Mouse (Mus musculus) embryonic facial prominence, embryonic 12.5 days (tissue): Measurements from ENCODE around the gene Atp1a3. TPM values are rescaled to one million over a fixed set of nuclear protein-coding genes. Genes with fewer than 3 reads are reported as not detected.

Experiments used
- microRNA-seq: library from miRNA; unstranded; fragments of <30 nt; microRNA quantifications from one replicate; pipeline ENCODE4, GENCODE M21; 2017
- polyA plus RNA-seq: library from polyadenylated mRNA; unstranded; fragments of >200 nt; fragmentation: Nextera tagmentation; extraction: Ambion mirVana; gene quantifications from 2 replicates; pipeline ENCODE4 v1.2.1, GENCODE M21; 2016

Gene Atp1a3
- polyA plus RNA-seq, 1 experiment from 2014 or later: 3.8 TPM

Small RNA genes within 50 kb of the gene (microRNA-seq; reads per million reads assigned to microRNA genes)
- gene Mir7046 (not detected), gene Mir7047 (not detected)

Other genes starting within 250 kb of the Atp1a3 start
- 0.37 and 0.96 TPM in 2 replicates for gene Cd177, start 245.6 kb downstream of the Atp1a3 start, polyA plus RNA-seq
- 0.38 TPM in 1 of 2 replicates, not detected in the other for gene Ceacam10, start 228.8 kb downstream of the Atp1a3 start, polyA plus RNA-seq
- gene Gm9844, start 143.7 kb downstream of the Atp1a3 start, polyA plus RNA-seq: 17.9 and 21.4 TPM in 2 replicates
- gene Lypd4, start 136.0 kb downstream of the Atp1a3 start, polyA plus RNA-seq: not detected in 2 replicates
- not detected in 2 replicates for gene Dmrtc2, start 135.9 kb downstream of the Atp1a3 start, polyA plus RNA-seq
- gene Rps19, start 121.6 kb downstream of the Atp1a3 start, polyA plus RNA-seq: 2,196 and 2,318 TPM in 2 replicates
- 0.26 and 0.61 TPM in 2 replicates for gene Cd79a, start 108.6 kb downstream of the Atp1a3 start, polyA plus RNA-seq
- gene Arhgef1, start 103.0 kb downstream of the Atp1a3 start, polyA plus RNA-seq: 114 and 120 TPM in 2 replicates
- not detected in 2 replicates for gene Gm4881, start 61.5 kb downstream of the Atp1a3 start, polyA plus RNA-seq
- gene Rabac1, start 33.2 kb downstream of the Atp1a3 start, polyA plus RNA-seq: 106 and 116 TPM in 2 replicates
- gene Grik5, start 66.4 kb upstream of the Atp1a3 start, polyA plus RNA-seq: 12.4 and 13.1 TPM in 2 replicates
- gene Zfp574, start 66.6 kb upstream of the Atp1a3 start, polyA plus RNA-seq: 38.8 and 41.5 TPM in 2 replicates
- gene Pou2f2, start 173.8 kb upstream of the Atp1a3 start, polyA plus RNA-seq: 2.3 and 3.2 TPM in 2 replicates
- 13.7 and 14.9 TPM in 2 replicates for gene Dedd2, start 214.7 kb upstream of the Atp1a3 start, polyA plus RNA-seq
- gene Zfp526, start 215.5 kb upstream of the Atp1a3 start, polyA plus RNA-seq: 2.9 and 3.0 TPM in 2 replicates
- gene Gsk3a, start 231.9 kb upstream of the Atp1a3 start, polyA plus RNA-seq: 15.9 and 17.4 TPM in 2 replicates
- 20.0 and 20.8 TPM in 2 replicates for gene Erf, start 244.8 kb upstream of the Atp1a3 start, polyA plus RNA-seq